Mouse (Mus musculus) testis, adult 2 months (tissue): ENCODE results near the gene Klc1. TPM values are rescaled to one million over a fixed set of nuclear protein-coding genes. Genes with fewer than 3 reads are reported as not detected.

Experiments used
- H3K27ac ChIP-seq: fragments of 200-500 bp; 2 replicates; pipeline ENCODE4 v1.5.1; 2012; ENCODE audit warnings: low read depth, low read length; ENCODE audit not compliant: control insufficient read depth, insufficient read depth
- H3K27me3 ChIP-seq: fragments of 200-500 bp; 2 replicates; pipeline ENCODE4 v1.6.1; 2012; ENCODE audit warnings: mild to moderate bottlenecking, low read length, moderate library complexity; ENCODE audit not compliant: control insufficient read depth, insufficient read depth
- H3K36me3 ChIP-seq: fragments of 200-500 bp; 2 replicates; pipeline ENCODE4 v1.6.1; 2012; ENCODE audit warnings: mild to moderate bottlenecking, low read length; ENCODE audit not compliant: control insufficient read depth, insufficient read depth
- H3K4me1 ChIP-seq: fragments of 200-500 bp; 2 replicates; pipeline ENCODE4 v1.6.1; 2012; ENCODE audit warnings: low read length; ENCODE audit not compliant: control insufficient read depth, insufficient read depth
- H3K4me3 ChIP-seq: fragments of 200-500 bp; 2 replicates; pipeline ENCODE4 v1.5.1; 2012; ENCODE audit warnings: low read depth, mild to moderate bottlenecking, low read length, moderate library complexity, mixed read lengths; ENCODE audit not compliant: control insufficient read depth
- CTCF ChIP-seq: fragments of 200-500 bp; IDR thresholded peaks from 2 replicates; pipeline ENCODE4 v1.5.1; 2012; ENCODE audit warnings: low read depth, mild to moderate bottlenecking, inconsistent platforms, low read length, moderate library complexity; ENCODE audit not compliant: control insufficient read depth, insufficient read depth, insufficient replicate concordance
- POLR2A ChIP-seq: fragments of 200-500 bp; IDR thresholded peaks from 2 replicates; pipeline ENCODE4 v1.6.1; 2012; ENCODE audit warnings: low read depth, mild to moderate bottlenecking, inconsistent platforms, low read length, moderate library complexity; ENCODE audit not compliant: control insufficient read depth
- polyA plus RNA-seq: library from polyadenylated mRNA; depleted of rRNA; stranded (reverse); fragments of >200 nt; gene quantifications from 2 replicates; pipeline ENCODE4 v1.2.3, GENCODE M21; 2012

Gene Klc1
- polyA plus RNA-seq, 1 experiment: 9.6 TPM

DNA sequence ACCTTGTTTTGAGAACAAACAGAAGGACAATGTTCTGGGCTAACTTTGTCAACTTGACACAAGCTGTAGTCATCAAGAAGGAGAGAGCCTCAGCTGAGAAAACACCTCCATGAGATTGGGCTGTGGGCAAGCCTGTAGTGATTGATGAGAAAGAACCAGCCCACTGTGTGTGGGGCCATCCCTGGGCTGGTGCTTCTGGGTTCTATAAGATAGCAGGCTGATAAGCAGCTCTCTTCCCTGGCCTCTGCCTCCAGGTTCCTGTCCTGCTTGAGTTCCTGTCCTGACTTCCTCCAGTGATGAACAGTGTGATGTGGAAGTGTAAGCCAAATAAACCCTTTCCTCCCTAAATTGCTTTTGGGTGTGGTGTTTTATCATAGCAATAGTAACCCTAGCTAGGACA is 3.9 kb upstream of the Klc1 start:
- peaks cover 21% of the 10 kb centered on the region for H3K4me1 ChIP-seq
- no peak for TF ChIP-seq CTCF
- no peak for TF ChIP-seq POLR2A
- no peak overlapping the region for H3K4me3 ChIP-seq
- H3K36me3 ChIP-seq: no peaks in the 10 kb centered on the region
- no peaks in the 10 kb centered on the region for H3K27me3 ChIP-seq
- H3K27ac ChIP-seq: no peak overlapping the region

DNA sequence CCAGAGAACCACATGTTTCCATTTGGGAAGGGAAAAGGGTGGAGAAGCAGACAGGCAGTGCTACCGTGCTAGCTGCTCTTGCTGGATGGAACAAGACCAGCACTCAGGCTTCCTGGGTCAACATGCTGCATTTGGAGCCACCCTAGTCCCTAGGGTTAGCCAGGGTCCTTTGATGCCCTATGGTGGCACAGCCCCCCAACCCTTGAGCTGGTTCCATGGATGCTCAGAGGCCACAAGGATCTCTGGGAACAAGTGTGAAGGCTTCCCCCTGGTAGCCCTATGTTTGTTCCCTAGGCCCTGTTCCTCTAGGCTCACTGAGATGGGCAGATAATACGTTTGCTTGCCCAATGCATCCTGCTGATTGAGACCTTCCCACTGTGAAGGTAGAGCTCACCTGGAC is 3.4 kb upstream of the Klc1 start:
- H3K36me3 ChIP-seq: no peaks in the 10 kb centered on the region
- H3K4me1 ChIP-seq: peaks cover 23% of the 10 kb centered on the region
- no peak overlapping the region for H3K4me3 ChIP-seq
- TF ChIP-seq POLR2A: no peak
- TF ChIP-seq CTCF: no peak
- no peaks in the 10 kb centered on the region for H3K27me3 ChIP-seq
- no peak overlapping the region for H3K27ac ChIP-seq

DNA sequence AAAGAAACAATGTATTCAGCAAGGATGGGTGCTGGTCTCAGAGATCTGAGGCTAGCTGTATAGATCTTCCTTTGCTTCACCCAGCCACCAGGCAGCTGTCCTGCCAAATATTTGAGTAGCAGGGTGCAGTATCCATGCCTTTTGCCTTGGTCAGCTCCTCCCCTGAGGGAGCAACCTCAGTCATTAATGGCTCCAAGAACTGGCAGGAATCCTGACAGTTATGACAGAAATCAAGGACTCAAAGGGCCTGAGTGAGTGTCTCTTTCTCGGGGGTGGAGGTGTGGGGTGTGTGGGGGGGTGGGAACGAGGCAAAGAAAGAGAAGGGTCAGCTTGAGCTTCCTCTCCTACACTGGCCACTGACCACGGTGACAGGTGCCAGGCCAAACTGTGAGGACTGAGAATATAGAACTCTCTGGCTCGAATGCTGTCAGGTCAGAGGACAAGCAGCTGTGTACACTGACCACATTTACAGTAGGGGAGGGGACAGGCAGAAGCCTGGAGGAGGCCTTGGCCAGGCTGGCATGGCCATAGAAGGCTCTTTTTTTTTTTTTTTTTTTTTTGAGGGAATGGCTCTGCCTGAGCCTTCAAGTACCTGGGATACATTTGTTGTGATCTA is 2.5 kb upstream of the Klc1 start:
- TF ChIP-seq POLR2A (no peak), CTCF (no peak)

DNA sequence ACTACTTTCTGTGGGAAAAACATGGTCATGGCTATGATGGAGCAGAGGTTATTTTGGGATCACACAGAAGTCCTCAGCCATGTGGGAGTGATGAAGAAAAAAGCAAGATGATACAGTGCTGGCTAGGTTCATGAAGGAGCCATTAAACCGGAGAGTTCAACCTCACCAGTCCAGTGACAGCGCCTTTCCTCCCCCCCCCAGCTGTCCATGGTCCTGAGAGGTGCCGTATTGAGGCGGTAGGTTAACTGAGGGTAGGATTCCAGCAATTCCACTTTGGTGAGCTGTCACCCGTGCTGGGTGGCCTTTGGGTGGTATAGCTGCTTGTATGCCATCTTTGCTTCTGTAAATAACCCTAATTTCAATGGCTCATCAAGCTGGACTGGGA is 2.0 kb upstream of the Klc1 start:
- Histone ChIP-seq H3K27me3 (no peaks in the 10 kb centered on the region), H3K27ac (no peak overlapping the region), H3K4me3 (no peak overlapping the region), H3K36me3 (no peaks in the 10 kb centered on the region), H3K4me1 (peaks cover 23% of the 10 kb centered on the region)
- TF ChIP-seq POLR2A (no peak), CTCF (no peak)

More for the DNA sequence above, 2.5 kb upstream of the Klc1 start:
- H3K4me1 ChIP-seq: peaks cover 23% of the 10 kb centered on the region
- no peaks in the 10 kb centered on the region for H3K36me3 ChIP-seq
- H3K4me3 ChIP-seq: no peak overlapping the region
- no peaks in the 10 kb centered on the region for H3K27me3 ChIP-seq
- no peak overlapping the region for H3K27ac ChIP-seq

DNA sequence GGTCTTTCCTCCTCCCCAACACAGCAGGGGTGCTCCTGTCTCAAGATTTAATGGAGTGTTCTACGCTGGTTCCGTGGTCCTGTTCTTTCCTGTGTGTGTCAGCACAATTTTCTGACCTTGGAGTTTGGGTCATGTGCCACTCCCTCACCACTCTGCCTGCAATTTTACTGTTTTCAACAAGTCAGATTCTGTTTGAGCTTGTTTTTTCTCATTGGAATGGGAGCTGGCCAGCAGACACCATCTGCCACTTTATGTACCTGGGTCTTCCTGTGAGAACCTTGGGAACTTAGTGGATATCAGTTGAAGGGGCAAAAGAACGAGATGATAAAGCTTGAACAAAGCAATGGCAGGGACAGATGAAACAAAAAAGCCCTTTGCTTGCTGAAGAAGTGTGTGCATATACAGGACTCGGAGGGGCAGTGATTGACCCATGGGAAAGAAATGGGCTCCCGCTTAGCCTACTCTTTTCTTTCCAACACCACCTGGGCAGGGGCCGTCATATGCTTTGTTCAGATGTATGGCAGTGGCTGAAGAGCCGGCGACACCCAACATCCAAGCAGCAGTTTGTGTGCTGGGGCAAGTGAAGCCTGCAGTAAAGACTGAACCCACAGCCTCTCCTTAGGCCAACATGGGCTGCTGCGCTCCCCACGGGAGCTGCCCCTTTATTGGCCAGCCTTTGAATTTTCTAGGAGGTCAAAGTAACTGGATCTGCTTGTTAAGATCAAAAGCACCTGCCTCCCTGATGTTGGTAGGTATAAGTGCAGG is 906 bp upstream of the Klc1 start:
- Histone ChIP-seq H3K27ac (no peak overlapping the region), H3K4me1 (peaks cover 23% of the 10 kb centered on the region)

DNA sequence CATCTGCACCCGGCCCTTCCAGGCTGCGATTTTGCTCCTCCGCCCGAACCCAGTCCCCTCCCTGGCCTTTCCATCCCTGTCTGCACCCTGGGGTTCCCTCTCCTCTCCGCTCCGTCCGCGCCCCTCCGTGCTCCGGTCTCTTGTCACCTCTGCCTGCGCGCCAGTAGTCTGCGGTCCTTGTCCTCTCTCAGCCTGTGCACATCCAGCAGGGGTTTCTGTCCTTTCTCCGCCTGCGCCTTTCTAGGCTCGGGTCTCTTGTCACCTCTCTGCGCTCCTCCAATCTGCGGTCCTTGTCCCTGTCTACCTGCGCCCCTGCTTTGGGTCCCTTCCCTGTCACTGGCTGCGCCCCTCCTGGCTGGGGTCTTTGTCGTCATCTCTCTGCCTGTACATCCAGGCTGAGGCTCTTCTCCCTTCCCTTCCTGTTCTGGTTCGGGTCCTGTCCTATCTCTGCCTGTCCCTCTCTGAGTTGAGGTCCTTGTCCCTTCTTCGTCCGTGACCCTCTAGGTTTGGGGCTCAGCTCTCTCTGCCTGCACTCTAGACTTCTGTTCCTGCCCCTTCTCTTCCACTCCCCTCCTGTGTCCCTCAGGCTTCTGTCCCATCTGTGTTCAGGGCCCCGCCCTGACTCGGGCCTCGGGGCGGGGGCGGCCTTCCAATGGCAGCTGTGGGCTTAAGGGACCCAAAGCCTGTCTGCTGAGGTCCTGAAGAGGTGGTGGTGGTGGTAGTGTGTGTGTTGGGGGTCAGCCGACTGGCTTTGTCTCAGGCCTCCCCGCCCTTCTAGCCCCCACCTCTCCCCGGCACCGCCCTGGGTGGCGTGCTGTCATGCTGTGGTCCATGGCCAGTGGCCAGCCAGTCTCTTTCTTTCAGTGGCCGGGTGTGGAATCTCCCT is 770 bp downstream of the Klc1 start:
- Histone ChIP-seq H3K36me3 (no peaks in the 10 kb centered on the region), H3K4me1 (peaks cover 18% of the 10 kb centered on the region), H3K4me3 (peak overlapping the region; percentile 93), H3K27ac (peak overlapping the region; percentile 5; the same call in 1 of the 2 replicates), H3K27me3 (no peaks in the 10 kb centered on the region)
- TF ChIP-seq CTCF (no peak), POLR2A (no peak)

More for the DNA sequence above, 906 bp upstream of the Klc1 start:
- Histone ChIP-seq H3K4me3 (peak overlapping the region; percentile 93), H3K36me3 (no peaks in the 10 kb centered on the region), H3K27me3 (no peaks in the 10 kb centered on the region)
- TF ChIP-seq CTCF: no peak
- no peak for TF ChIP-seq POLR2A
